Mouse (Mus musculus) testis, adult 2 months (tissue): Measurements from ENCODE around the gene Gm20388. TPM values are rescaled to one million over a fixed set of nuclear protein-coding genes. Genes with fewer than 3 reads are reported as not detected.

Experiments
- H3K27ac ChIP-seq: fragments of 200-500 bp; 2 replicates; pipeline ENCODE4 v1.5.1; 2012; ENCODE audit warnings: low read depth, low read length; ENCODE audit not compliant: control insufficient read depth, insufficient read depth
- H3K27me3 ChIP-seq: fragments of 200-500 bp; 2 replicates; pipeline ENCODE4 v1.6.1; 2012; ENCODE audit warnings: mild to moderate bottlenecking, low read length, moderate library complexity; ENCODE audit not compliant: control insufficient read depth, insufficient read depth
- H3K36me3 ChIP-seq: fragments of 200-500 bp; 2 replicates; pipeline ENCODE4 v1.6.1; 2012; ENCODE audit warnings: mild to moderate bottlenecking, low read length; ENCODE audit not compliant: control insufficient read depth, insufficient read depth
- H3K4me1 ChIP-seq: fragments of 200-500 bp; 2 replicates; pipeline ENCODE4 v1.6.1; 2012; ENCODE audit warnings: low read length; ENCODE audit not compliant: control insufficient read depth, insufficient read depth
- H3K4me3 ChIP-seq: fragments of 200-500 bp; 2 replicates; pipeline ENCODE4 v1.5.1; 2012; ENCODE audit warnings: low read depth, mild to moderate bottlenecking, low read length, moderate library complexity, mixed read lengths; ENCODE audit not compliant: control insufficient read depth
- CTCF ChIP-seq: fragments of 200-500 bp; IDR thresholded peaks from 2 replicates; pipeline ENCODE4 v1.5.1; 2012; ENCODE audit warnings: low read depth, mild to moderate bottlenecking, inconsistent platforms, low read length, moderate library complexity; ENCODE audit not compliant: control insufficient read depth, insufficient read depth, insufficient replicate concordance
- POLR2A ChIP-seq: fragments of 200-500 bp; IDR thresholded peaks from 2 replicates; pipeline ENCODE4 v1.6.1; 2012; ENCODE audit warnings: low read depth, mild to moderate bottlenecking, inconsistent platforms, low read length, moderate library complexity; ENCODE audit not compliant: control insufficient read depth
- polyA plus RNA-seq: library from polyadenylated mRNA; depleted of rRNA; stranded (reverse); fragments of >200 nt; gene quantifications from 2 replicates; pipeline ENCODE4 v1.2.3, GENCODE M21; 2012

Gene Gm20388
- polyA plus RNA-seq, 1 experiment: 5.6 TPM

DNA sequence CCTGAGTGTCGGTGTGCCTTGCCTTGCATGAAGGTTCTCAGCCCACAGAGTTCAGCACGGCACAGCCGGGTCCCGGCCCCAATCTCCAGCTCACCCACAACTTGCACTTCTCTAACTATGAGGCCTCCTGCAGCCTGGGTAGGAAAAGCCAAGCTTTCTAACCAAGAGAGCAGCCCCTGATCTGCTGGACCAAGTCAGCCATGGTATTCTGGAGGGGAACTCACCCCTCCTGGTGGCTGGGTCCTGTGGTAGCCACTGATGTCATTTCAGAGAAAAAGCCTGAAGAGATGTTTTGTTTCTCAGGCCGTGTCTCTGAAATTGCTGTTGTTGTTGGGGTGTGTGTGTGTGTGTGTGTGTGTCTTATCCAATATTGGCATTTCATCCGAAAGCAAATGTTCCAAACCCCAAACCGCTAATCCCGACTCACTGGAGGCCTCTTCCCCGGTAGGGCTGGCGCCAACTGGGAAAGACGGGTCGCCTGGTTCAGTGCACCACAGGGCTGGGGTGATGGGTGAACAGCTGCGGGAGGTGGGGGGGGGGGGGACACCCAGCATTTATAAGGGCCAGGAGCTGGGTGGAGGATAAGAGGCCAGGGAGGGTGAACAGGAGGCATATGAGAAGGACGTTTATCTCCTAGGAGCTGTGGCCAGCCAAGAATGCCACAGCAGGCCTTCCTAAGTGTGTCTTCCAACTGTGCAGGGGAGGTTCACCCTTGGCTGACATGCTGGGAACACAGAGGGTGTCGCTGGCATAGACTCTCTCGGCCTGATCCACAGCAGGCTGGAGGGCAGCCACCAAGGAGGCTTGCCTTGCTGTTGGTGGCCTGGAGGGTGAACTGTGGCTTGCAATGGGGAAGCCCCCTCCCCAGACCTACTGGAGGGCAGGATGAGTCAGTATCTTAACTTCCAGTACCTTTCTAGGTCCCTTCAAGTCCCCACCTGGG, 1286.4 kb downstream of the Gm20388 start:
- TF ChIP-seq POLR2A: no peak
- TF ChIP-seq CTCF: no peak
- Histone ChIP-seq H3K4me1 (no peaks in the 10 kb centered on the region; the same call in 1 of the 2 replicates), H3K36me3 (no peaks in the 10 kb centered on the region), H3K4me3 (no peak overlapping the region), H3K27me3 (no peaks in the 10 kb centered on the region), H3K27ac (no peak overlapping the region)

GRCm38 (mm10) chr8:121200069-121200468, 1289.4 kb downstream of the Gm20388 start:
- Histone ChIP-seq H3K4me1 (no peaks in the 10 kb centered on the region), H3K36me3 (no peaks in the 10 kb centered on the region), H3K27ac (no peak overlapping the region), H3K27me3 (no peaks in the 10 kb centered on the region), H3K4me3 (no peak overlapping the region)
- TF ChIP-seq CTCF (no peak), POLR2A (no peak)

GRCm38 (mm10) chr8:121200979-121201378, 1290.3 kb downstream of the Gm20388 start:
- Histone ChIP-seq H3K27me3 (no peaks in the 10 kb centered on the region), H3K36me3 (no peaks in the 10 kb centered on the region), H3K4me3 (no peak overlapping the region), H3K4me1 (no peaks in the 10 kb centered on the region), H3K27ac (no peak overlapping the region)
- TF ChIP-seq POLR2A (no peak), CTCF (no peak)

DNA sequence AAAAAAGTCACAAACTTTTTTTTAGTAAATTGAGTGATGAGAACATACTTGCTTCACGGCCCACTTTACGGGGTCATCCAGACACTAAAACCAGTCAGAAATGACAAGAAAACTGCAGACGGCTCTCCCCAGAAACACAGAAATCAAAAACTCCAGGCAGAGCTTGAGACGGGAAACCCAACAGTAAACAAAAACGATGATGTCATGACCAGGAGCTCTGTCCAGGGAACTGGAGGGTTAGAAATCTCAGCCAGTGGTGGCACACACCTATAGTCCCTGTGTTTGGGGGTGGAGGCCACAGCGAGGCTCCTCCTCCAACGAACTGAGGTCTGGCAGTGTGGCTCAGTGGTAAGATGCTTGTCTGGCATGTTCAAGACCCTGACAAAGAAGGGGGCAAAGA, 1291.0 kb downstream of the Gm20388 start:
- H3K4me3 ChIP-seq: no peak overlapping the region
- TF ChIP-seq POLR2A: no peak
- no peak for TF ChIP-seq CTCF
- H3K36me3 ChIP-seq: no peaks in the 10 kb centered on the region
- no peaks in the 10 kb centered on the region for H3K27me3 ChIP-seq
- no peak overlapping the region for H3K27ac ChIP-seq
- no peaks in the 10 kb centered on the region for H3K4me1 ChIP-seq

DNA sequence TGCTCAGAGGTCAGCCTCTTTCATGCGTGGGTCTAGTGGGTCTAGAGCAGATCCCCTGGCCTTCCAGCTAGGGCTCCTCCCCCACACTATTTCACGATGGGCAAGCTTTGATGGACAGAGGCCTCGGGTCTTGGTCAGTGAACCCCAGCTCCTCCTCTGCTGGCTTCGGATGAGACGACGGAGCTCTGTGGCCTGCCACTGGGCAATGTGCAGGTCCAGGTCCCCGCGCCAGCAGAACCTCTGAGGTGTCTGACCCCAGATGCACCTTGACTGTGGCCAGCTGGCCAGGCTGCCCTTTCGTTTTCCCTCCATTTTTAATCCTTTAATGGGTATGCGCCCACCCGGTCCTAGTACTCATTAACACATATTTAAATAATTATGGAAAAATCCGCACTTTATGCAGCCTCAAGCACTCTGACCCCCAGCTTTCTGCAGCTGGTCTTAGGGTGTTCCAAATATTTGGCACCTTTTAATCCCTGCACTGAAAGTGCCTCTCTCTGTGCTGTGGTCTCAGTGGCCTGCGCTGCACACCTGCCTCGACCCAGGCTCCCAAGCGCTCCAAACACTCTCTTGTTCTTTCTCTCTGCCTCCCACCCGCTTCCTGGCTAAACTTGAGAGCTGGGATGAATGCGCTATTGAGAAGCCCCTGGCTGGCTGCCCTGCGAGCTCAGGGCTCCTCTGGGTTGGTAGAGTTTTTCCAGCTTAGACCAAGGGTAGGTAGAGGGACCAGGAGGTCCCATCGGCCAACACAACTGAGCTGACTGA, 1293.2 kb downstream of the Gm20388 start:
- H3K27ac ChIP-seq: no peak overlapping the region

GRCm38 (mm10) chr8:121207171-121207570, 1296.5 kb downstream of the Gm20388 start:
- H3K27ac ChIP-seq: no peak overlapping the region
- H3K27me3 ChIP-seq: no peaks in the 10 kb centered on the region
- H3K4me3 ChIP-seq: no peak overlapping the region
- no peak for TF ChIP-seq CTCF
- no peak for TF ChIP-seq POLR2A
- no peaks in the 10 kb centered on the region for H3K36me3 ChIP-seq
- no peaks in the 10 kb centered on the region for H3K4me1 ChIP-seq

More for the DNA sequence above, 1293.2 kb downstream of the Gm20388 start:
- TF ChIP-seq CTCF: no peak
- no peak for TF ChIP-seq POLR2A
- no peaks in the 10 kb centered on the region for H3K4me1 ChIP-seq
- no peaks in the 10 kb centered on the region for H3K27me3 ChIP-seq
- H3K36me3 ChIP-seq: no peaks in the 10 kb centered on the region
- no peak overlapping the region for H3K4me3 ChIP-seq

DNA sequence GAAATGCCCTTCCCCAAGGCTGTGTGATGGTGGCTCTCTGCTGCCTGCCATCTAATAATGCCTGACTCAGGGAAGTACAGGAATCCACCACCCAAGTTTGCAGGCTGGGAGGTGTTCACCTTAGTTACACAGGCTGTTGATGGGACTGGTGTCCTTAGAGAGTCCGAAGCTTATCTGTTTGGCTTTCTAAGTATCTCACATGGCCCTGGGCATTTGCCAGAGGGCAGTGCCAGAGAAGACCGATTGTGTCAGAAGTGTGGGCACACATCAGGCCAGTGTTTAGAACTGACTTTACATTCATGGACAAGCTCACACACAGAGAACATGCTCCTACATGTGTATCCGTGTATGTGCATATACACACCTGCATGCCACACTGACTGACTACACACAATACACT, 1300.0 kb downstream of the Gm20388 start:
- Histone ChIP-seq H3K36me3 (no peaks in the 10 kb centered on the region), H3K4me3 (no peak overlapping the region), H3K4me1 (peaks cover 2% of the 10 kb centered on the region), H3K27ac (no peak overlapping the region), H3K27me3 (no peaks in the 10 kb centered on the region)
- TF ChIP-seq CTCF: no peak
- no peak for TF ChIP-seq POLR2A
